Mouse (Mus musculus) heart, postnatal 25 days (tissue): ENCODE measurements at regions not wholly inside any gene's neighbourhood (a gene's known extent, or its start where the extent isn't known, plus 50 kb on each side); places are given as distances from the start of the nearest gene placed in this dataset.
A peak's percentile ranks its signal among the peaks of the same experiment; 100 is the strongest.

Experiments used
- DNase-seq: peaks from one replicate; pipeline ENCODE4 v3.0.0; 2022; ENCODE audit warnings: low spot score
- intact Hi-C: fragments of 180-260 bp; cut with DNase I; formaldehyde crosslinking; loops from one replicate; pipeline ENCODE4 v1.15.1; 2025

DNA sequence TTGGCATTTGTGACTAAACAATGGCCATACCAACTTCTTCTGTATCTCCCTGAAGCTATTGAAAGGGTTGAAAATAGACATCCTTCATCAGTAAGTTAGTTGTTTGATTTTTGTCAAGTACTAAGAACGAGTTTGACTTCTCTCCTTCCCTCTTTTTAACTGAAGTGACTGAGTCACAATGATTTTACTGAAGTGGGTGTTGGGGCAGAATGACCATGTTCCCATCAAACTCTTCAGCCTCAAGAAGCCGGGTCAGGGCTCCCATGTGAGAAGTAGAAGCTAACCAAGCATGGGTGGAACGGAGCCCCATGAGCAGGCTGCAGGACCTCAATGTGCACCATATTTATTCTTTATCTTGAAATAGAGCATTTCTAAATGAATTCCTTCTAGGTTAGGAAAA, 350.7 kb upstream of the Kif2a start:
- intact Hi-C loops, result no loop called here
- DNase-seq, result no peak

DNA sequence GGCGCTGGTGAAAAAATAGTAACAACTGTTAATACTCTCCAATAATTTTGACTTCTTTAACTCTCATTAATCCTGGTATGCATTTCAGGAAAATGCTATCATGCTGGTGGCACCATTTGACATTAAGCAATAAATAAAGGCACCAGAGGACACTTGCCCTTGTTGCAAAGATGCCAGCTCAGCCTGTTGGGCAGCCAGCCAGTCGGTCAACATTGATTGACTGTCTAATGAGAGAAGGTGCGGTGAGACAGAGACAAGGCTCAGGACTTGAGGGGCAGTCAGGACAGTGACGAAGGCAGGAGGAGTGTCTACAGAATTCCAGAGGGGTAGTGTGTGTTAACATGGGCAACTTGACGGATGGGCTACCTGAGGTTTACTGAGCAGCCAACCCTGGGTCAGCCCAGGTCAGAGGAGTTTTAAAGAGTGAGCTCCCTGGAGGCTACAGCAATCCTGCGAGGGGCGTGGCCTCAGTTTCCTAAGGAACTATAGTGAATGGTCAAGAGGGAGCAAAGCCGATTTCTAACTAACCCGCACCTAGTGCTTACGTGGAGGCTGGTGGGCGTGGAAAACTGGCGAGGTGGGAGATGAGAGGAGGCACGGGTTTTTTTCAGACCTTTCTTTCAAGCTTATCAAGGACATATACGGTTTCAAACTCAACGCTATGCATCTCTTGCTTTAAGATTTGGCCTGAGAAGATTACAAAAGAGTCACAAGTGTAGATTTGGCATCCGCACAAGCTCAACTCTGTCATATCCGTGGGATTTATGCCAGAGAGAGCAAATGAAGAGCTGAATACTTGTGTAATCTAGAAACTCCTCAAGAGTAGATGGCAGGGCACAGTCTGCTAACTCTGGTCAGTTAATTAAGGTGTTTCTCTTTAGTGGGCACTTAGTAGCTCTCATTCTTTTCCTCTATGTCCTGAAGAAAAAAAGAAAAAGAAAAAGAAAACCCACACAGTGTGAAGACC, 350.0 kb upstream of the Kif2a start:
- intact Hi-C loops, result no loop called here
- DNase-seq, result no peak

DNA sequence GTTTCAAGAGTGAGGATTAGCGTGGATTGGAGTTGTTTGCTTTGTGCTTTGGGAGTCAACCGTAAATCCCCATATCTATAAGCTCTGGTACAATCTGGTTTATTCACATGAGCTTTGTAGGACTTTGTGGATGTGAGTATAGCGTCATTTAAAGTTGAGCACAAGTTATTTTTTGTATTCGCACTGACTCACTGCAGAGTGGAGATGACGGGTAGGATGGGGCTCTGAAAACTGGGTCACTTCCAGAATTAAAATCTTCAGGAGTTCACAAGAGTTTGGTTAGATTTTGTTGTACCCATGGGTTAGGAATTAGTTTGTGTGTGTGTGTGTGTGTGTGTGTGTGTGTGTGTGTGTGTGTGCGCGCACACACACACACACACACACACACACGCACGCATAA, 345.7 kb upstream of the Kif2a start:
- DNase-seq, result no peak
- intact Hi-C loops, result loop anchor here (10.0 kb wide), 1 partner anchor 77 kb away; no protein-coding TSS in a partner anchor

DNA sequence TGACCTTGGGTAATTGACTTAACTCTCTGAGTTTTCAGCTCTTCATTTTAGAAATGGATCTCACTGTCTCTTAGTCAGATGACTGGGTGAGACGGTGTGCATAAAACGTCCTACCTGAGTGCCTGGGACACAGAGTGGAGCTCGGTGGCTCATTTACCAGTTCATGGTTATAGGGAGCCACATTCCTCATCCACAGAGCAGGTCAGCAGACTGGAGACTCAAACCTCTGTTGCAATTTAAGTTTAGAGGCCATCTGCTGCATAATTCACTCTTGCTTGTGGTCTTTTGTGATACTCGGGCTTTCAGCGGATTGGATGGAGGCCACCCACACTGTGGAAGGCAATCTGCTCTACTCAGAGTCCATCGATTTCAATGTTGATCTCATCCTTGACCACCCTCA, 343.8 kb upstream of the Kif2a start:
- DNase-seq, result no peak
- intact Hi-C loops, result loop anchor here (10.0 kb wide), 1 partner anchor 79 kb away; no protein-coding TSS in a partner anchor

DNA sequence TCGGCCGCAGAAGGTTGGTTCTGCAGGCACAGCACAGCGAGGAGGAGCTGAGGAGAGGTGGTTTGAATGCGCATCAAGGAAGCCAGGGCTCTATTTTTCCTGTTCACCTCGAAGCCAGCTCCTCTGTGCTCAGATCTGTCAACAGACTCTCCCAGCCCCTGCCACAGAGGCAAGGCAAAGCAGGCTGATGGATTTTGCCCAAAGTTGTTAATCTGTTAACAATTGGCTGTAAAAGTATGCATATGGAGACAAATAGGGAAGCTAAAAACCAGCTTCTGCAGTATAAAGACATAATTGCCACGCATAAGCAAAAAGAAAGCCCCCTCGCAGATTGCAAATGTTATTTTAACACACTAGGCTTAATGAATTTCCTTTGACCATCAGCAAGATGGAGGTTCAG, 343.3 kb upstream of the Kif2a start:
- no peak for DNase-seq
- intact Hi-C loops, result loop anchor here (10.0 kb wide), 1 partner anchor 80 kb away; no protein-coding TSS in a partner anchor

DNA sequence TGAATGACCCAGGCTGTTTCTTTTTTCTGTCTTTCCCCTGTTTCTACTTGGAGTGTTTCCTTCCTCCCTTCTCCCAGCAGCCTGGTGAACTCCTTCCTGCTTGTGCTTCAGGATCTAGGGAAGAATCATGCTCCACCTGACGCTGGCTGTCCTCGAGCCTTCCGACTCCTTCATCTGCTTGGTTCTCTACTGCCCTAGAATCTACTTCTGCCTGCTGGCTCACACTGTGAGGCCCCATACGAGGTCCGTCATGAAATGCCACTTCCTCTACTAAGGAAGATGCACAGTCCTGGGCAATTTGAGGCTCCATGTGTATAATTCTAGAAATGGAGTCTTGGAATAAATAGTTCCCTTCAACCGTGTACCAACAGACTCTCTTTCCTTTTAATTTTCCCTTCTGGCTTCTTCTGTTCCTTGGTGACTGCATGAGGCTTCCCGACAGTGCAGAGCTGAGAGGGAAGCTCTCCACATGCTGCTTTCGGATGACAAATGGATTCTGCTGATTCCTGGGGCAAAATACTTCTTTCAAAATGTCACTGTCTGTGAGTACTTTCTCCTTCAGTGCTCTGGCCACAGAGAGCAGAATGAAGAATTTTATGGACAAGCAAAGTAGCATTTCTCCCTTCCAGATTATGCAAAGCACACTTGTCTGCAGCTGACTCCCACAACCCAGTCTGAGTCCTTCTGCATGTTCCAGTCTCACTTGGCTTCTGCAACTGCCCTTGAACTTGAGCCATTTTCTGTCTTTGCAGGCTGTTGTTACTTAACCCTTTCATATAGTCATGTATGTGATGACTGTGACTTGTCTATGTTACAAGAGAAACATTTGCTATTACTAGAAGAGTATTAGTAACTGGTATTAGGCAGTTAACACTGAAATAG, 341.1 kb upstream of the Kif2a start:
- DNase-seq, result no peak
- intact Hi-C loops, result loop anchor here (10.0 kb wide), 1 partner anchor 82 kb away; no protein-coding TSS in a partner anchor

DNA sequence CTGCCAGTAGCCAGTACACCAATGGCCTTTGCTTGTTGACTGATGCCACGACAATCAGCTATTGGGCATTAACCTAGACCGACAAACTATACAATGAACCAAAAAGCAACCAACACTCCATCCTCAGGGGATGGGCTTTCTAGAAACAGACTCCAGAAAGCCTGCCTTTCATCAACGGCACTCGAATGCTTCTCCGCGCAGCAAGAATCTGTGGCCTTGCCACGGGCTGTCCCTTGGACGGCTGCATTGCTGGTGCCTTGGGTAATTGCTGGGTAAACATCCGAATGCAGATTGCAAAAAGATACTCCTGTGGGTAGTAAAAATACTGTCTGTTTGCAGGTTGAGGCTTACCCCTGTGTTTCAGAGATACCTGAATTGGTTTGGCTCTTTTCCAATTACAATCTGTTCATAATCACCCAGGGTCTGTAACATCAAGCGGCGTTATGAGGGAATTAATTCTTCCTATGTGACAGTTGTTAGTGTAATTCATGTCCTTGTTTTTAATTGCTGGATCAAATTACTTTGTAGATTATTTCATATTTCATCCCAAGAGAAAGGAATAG, 319.0 kb upstream of the Kif2a start:
- intact Hi-C loops, result no loop called here
- DNase-seq, result no peak

DNA sequence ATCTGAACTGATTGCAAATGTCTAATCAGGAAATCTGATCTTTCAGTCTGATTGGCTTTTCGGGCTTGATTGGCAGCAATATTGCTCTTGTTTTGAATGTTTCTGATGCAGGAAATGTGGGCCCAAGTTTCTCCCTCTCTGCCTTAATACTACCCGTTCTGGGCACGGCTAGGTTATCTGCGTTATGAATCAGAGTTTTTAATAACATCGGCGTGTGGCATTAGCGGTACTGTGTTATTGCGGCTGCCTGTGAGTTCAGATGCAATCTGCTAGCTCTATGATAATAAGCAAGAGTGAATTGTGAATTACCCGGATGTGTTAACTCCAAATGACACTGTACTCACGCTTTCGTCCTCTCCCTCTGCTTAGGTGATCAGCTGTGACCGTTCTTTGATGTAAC, 316.2 kb upstream of the Kif2a start:
- intact Hi-C loops, result no loop called here
- DNase-seq, result no peak

DNA sequence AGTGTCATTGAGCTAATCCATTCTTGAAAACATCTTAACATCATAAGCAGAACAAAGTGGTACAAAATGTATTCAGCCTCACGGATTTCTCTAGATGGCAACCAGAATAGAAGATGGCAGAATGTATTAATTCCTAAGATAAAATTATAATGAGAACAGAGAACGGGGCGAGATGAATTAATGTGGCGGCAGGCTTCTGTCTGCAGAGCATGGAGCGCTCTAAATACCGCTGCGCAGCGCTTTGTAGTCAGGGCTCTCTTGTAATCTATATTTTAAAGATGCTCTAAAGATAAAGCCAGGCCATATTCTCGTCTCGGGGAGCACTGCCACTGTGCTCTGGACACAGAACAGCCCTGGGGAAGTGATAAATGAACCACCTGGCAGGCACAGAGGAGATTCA, 315.2 kb upstream of the Kif2a start:
- DNase-seq, result no peak
- intact Hi-C loops, result no loop called here

DNA sequence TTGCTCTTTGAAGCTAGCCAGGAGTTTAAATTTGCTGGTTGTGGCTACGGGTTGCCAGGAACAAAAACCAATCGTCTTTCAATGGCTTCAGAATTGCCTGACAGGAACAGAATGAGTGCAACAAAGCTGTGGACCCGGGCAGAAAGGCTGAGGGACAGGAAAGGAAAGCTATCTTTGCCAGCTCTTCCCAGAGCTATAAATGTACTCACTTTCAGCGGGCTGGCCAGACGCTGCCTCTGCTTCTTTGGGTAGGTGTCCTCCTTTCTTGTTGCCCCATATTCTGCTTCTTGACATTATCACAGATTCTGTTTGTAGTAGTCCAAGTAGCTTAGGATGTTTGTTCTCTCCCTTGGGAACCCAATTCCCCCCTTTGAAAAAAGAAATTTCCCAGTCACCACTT, 307.4 kb upstream of the Kif2a start:
- no peak for DNase-seq
- intact Hi-C loops, result loop anchor here (5.0 kb wide), 1 partner anchor 713 kb away; the partner anchor contains the start of gene Smim15

DNA sequence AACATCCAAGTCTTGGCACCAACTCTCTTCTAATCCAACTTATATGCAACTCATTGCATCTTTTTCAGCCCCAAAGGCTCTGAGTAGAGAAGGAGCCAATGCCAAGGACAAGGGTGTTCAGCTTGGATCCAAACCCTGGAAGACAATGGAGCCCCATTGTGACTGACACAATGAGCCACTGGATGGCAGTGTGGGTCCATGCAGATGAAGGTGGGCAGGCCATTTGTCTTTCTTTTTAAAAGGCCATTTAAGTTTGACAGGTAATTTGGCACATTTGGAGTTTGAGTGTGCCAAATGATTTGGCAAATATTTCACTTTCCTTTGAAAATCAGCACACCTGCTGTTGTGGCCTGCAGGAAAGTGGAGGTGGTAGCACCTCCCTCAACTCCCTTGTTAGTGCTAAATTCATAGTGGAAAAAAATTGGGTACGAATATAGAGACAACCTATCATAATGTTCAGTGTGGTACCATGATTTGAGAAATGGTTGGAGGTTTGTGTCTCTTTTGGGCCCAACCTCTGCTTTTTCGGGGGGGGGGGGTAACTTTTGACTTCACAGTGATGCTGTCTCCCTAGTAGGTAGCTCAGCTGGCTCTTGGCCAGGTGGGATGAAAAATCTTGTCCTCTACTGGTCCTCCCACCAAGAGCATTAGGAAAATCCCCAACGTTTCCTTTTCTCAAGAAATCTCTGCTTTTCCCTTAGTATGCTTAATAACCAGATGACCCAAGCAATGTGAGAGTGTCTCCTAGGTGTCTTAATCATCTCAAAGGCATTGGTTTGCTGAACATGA, 304.0 kb upstream of the Kif2a start:
- peak; percentile 10 for DNase-seq
- intact Hi-C loops, result loop anchor here (2.0 to 5.0 kb wide), 2 partner anchors 716 to 827 kb away; partner anchors contain the start of gene Smim15

DNA sequence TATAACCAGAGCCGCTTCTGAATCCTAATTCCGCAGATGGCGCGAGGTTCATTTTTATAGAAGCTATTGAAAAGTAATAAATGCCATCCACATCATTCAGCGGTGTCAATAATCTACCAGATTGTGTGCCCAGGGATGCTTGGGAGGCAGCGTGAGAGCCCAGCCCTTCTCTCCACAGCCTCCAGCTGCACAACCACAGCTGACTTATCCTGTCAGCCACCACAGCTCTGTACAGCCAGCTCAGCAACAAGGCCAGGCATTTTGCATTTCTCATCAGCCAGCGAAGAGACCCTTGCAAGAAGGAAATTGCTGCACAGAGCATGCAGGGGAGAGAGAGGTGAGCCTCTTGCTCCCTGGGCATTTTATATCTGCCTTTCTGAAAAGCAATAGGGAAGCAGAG, 292.8 kb upstream of the Kif2a start:
- intact Hi-C loops, result no loop called here
- DNase-seq, result no peak

DNA sequence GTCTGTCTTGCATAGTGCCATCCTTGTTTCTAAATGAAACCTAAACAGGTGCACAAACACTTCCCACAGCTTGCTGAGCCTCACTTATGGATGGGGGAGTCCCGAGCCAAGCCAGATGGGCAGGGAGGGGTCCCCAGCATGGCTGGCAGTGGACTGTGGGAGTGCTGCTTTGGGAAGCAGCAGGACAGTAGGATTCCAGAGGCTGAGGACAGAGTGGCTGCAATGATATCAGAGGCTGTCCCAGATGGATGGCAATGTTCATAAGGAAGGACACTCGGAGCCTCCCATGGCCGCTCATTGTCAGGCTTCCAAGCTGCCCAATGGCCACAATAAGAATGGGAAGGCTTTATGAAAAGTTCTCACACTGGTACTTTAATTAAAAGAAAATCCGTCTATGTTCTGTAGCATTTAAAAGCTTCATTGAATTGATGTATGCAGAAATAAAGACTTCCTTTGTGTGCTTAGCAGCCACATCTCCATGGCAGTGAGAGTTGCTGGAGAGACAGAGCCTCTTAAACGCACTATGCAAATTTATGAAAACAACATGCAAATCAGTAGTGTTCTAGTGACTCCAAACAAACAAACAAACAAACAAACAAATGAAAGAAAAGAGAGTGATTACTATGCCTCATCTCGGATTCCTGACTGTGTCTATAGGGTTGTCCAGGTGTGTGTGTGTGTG, 287.2 kb upstream of the Kif2a start:
- no peak for DNase-seq
- intact Hi-C loops, result no loop called here

DNA sequence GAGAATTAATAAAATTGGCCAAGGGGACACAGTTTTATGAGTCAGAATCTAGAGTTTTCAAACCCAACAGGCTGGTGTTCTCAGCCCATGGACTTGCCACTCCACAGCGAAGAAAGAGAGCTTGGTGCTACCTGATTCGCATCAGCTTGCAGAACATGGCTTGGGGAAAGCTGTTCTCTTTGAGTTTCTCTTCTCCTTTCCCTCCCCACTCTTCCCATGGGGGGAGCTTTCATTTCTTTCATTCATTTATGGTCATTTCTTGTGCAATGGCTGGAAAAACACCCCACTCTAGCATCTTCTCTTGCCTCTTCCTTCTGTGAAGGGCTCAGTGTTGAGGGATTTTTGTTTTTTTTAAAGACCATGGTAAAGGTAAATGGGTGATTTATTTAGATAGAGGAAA, 286.5 kb upstream of the Kif2a start:
- no peak for DNase-seq
- intact Hi-C loops, result no loop called here

DNA sequence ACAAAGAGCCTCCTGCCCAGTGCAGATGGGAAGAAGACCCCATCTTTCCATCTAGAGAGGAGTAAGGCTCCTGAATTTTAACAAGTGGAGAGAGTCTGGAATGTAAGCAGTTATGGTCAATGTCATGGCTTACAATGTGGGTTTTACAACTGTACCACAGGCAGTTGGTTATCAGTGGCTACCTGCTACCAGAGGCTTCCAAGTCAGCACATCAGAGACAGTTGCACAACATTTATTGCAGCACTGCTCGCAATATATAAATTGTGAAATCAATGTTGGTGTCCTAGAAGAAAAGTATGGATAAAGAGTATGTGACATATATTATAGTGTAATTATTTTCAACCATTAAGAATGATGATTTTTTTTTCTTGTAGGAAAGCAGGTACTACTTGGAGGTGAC, 285.0 kb upstream of the Kif2a start:
- intact Hi-C loops, result no loop called here
- no peak for DNase-seq

DNA sequence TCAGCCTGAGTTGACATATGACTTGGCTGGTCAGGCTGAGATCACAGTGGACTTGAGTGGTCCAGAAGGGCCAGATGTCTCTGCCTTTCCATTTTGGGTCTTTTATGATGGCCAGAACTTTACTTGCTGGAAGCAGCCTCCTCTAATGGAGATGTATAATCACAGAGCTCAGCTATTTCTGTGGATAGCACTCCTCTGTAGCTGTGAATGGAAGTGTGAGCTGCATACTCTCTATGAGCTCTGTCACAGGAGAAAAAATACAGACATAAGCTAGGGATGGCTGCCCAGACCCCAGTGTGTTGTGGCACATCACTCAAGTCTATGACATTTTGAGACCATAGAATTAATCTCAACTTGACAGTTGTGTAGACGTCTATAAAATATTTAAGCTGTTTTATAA, 284.3 kb upstream of the Kif2a start:
- intact Hi-C loops, result no loop called here
- DNase-seq, result no peak

DNA sequence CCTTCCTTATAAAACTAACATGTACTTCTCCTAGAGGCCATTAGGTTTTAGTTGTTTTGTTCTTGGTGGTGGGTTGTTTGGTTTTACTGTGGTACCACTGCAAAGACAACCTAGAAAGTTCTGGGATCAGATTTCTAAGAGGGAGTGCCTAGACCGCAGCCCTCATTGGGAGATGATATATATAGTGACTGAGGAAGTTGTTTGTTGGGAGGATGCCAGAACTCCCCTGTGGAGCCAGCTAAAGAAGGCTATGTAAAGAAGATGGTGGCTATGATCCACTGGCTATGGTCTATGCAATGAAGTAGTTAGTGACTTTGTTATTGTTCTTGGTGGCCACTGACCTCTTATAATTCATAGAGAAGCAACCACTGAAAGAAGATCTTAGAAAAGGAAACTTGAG, 283.8 kb upstream of the Kif2a start:
- DNase-seq, result no peak
- intact Hi-C loops, result no loop called here

DNA sequence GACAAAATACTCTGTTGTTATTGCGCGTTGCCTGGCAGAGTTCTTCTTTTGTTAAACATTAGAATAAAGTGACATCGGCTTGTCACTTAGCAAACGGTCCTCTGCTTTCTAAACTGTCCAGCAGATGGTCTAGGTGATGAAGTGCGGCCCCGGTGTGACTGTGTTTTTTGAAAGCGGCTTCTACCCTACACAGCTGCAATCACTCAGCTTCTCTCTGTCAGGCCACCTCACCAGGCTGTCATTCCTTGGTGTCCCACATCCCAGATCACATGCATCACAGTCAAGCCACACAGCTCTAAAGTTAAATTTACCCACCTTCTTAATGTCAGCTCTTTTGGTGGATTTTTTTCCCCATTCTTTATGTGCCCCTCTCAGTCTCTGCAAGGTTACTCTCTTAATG, 282.0 kb upstream of the Kif2a start:
- no peak for DNase-seq
- intact Hi-C loops, result no loop called here

DNA sequence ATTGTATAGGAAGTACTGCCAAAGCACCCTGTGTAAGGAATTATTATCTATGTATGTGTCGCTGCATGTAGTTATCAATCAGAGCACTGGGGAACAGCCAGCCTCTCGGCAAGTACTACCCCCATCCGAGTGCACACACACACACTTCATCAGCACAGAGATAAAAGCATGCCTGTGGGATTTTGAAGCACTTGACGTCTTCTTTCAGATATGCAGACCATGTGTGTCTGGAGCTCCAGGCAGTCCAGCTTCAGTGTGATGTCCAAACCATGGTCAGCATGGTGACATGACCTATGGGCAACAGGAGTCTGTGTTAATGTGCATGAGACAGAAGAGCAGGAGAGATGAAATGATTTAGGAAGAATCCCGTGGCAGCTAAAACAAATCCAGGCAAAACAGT, 281.4 kb upstream of the Kif2a start:
- no peak for DNase-seq
- intact Hi-C loops, result no loop called here
